Mouse (Mus musculus): ENCODE results near the gene Gls2.

- TF ChIP-seq CTCF (IDR thresholded peaks at IDR 0.05; ENCODE audit: low read depth) (no peak), EP300 (IDR thresholded peaks at IDR 0.05; ENCODE audit: low read depth) (no peak)
Measured at GRCm38 (mm10) chr10:128239140-128239539, 44.9 kb downstream of the Gls2 start.

Data from liver, embryonic 14.5 days (tissue).